Mouse (Mus musculus) erythroblast, embryonic 14.5 days (primary cell): ENCODE results near the gene Kdm5a. TPM values are rescaled to one million over a fixed set of nuclear protein-coding genes. Genes with fewer than 3 reads are reported as not detected.

Source experiments
- H3K27me3 ChIP-seq: 2 replicates; pipeline ENCODE4 v1.6.1; 2012; ENCODE audit warnings: inconsistent platforms; ENCODE audit not compliant: control insufficient read depth
- H3K36me3 ChIP-seq: 2 replicates; pipeline ENCODE4 v1.6.1; 2012; ENCODE audit warnings: mild to moderate bottlenecking, inconsistent platforms; ENCODE audit not compliant: control insufficient read depth
- H3K4me1 ChIP-seq: 2 replicates; pipeline ENCODE4 v1.6.1; 2012; ENCODE audit warnings: inconsistent platforms; ENCODE audit not compliant: control insufficient read depth
- H3K4me3 ChIP-seq: replicated peaks from 2 replicates; pipeline ENCODE3; 2012; ENCODE audit warnings: moderate library complexity, mild to moderate bottlenecking, inconsistent platforms
- H3K9me3 ChIP-seq: 2 replicates; pipeline ENCODE4 v1.6.1; 2012; ENCODE audit warnings: low read length, inconsistent platforms, mixed read lengths; ENCODE audit not compliant: control insufficient read depth
- GATA1 ChIP-seq: IDR thresholded peaks from 2 replicates; pipeline ENCODE4 v1.6.1; 2012; ENCODE audit warnings: low read length, inconsistent platforms, mixed read lengths
- TAL1 ChIP-seq: IDR thresholded peaks from 3 replicates; pipeline ENCODE4 v1.6.1; 2012; ENCODE audit warnings: low read length, inconsistent platforms, mixed read lengths
- polyA plus RNA-seq: library from polyadenylated mRNA; stranded (reverse); fragments of >175 nt; gene quantifications from 2 replicates; pipeline ENCODE4 v1.2.3, GENCODE M21; 2012

Kdm5a gene
- polyA plus RNA-seq, 1 experiment = 0.52 TPM

- no peaks in the 10 kb centered on the region for H3K9me3 ChIP-seq
- peaks cover 13% of the 10 kb centered on the region for H3K27me3 ChIP-seq
- H3K4me1 ChIP-seq = peaks cover 42% of the 10 kb centered on the region
- no peak overlapping the region for H3K4me3 ChIP-seq
- TF ChIP-seq TAL1 = no peak
- peaks cover 10% of the 10 kb centered on the region for H3K36me3 ChIP-seq
Measured at GRCm38 (mm10) chr6:120466609-120467329, 102.8 kb downstream of the Kdm5a start.

DNA sequence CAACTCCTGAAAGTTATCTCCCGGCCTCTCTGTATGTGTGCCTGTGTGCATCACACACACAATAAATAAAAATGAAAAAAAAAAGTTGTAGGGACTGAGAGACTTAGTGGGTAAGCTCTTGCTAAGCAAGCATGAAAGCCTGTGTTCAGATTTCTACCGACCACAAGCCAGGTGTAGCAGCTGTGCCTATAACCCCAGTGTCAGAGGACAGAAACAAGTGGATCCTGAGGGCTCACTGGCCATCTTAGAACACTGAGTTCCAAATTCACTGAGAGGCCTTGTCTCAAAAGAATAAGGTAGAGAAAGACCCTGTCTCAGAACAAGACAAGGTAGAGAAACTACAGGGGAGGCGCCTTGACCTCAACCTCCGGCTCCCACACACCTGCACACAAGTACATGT is 104.3 kb downstream of the Kdm5a start:
- Histone ChIP-seq H3K4me3 (no peak overlapping the region), H3K27me3 (peaks cover under 1% of the 10 kb centered on the region; the same call in 1 of the 2 replicates), H3K4me1 (peaks cover 39% of the 10 kb centered on the region), H3K9me3 (no peaks in the 10 kb centered on the region), H3K36me3 (peaks cover 12% of the 10 kb centered on the region)
- TF ChIP-seq TAL1 = no peak
- TF ChIP-seq GATA1 = no peak

DNA sequence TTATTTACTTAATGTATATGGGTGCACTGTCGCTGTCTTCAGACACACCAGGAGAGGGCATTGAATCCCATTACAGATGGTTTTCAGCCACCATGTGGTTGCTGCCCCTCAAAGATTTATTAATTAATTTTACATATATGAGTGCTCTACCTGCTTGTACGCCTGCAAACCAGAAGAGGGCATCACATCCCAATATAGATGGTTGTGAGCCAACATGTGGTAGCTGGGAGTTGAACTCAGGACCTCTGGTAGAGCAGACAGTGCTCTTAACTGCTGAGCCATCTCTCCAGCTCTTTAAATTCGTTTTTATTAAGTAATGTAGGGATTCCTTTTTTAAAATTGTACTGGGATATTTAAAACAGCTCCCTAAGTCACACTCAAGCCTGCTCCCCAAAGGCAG is 105.3 kb downstream of the Kdm5a start:
- Histone ChIP-seq H3K9me3 (no peaks in the 10 kb centered on the region), H3K4me3 (no peak overlapping the region), H3K36me3 (peaks cover 22% of the 10 kb centered on the region), H3K4me1 (peaks cover 32% of the 10 kb centered on the region), H3K27me3 (no peaks in the 10 kb centered on the region)
- TF ChIP-seq GATA1 (no peak), TAL1 (no peak)

GRCm38 (mm10) chr6:120469770-120470169 is 105.8 kb downstream of the Kdm5a start:
- H3K27me3 ChIP-seq = no peaks in the 10 kb centered on the region
- H3K4me1 ChIP-seq = peaks cover 27% of the 10 kb centered on the region
- no peaks in the 10 kb centered on the region for H3K9me3 ChIP-seq
- no peak overlapping the region for H3K4me3 ChIP-seq
- TF ChIP-seq TAL1 = no peak
- TF ChIP-seq GATA1 = no peak
- peaks cover 25% of the 10 kb centered on the region for H3K36me3 ChIP-seq

GRCm38 (mm10) chr6:120470666-120471065 is 106.7 kb downstream of the Kdm5a start:
- peaks cover 32% of the 10 kb centered on the region for H3K36me3 ChIP-seq
- peaks cover 19% of the 10 kb centered on the region for H3K4me1 ChIP-seq
- no peaks in the 10 kb centered on the region for H3K9me3 ChIP-seq
- TF ChIP-seq GATA1 = no peak
- TF ChIP-seq TAL1 = no peak
- H3K27me3 ChIP-seq = no peaks in the 10 kb centered on the region
- H3K4me3 ChIP-seq = no peak overlapping the region

DNA sequence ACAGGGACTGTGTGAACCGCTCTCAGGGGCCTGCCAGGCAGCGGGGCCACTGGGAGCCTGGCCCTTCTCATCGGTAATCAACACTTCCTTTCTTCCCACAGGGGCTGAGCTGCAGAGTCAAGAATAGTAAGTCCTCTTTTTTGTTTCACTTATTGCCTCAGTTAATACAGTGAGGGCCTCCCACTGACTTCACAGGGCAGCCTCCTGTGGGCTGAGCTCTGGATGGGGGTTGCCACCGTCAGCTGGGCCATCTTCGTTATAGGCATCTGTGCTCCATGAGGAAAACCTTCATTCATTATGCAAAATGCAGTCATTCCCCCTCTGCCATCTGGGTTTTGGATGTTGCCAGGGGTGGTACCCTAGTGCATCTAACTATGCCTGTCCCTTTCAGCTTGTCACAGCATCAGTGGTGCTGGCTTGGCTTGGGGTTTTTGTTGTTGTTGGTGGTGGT is 108.1 kb downstream of the Kdm5a start:
- peaks cover 8% of the 10 kb centered on the region for H3K4me1 ChIP-seq
- no peak for TF ChIP-seq GATA1
- TF ChIP-seq TAL1 = no peak
- H3K27me3 ChIP-seq = no peaks in the 10 kb centered on the region
- no peak overlapping the region for H3K4me3 ChIP-seq
- no peaks in the 10 kb centered on the region for H3K9me3 ChIP-seq
- peaks cover 37% of the 10 kb centered on the region for H3K36me3 ChIP-seq

- Histone ChIP-seq H3K4me3 (no peak overlapping the region), H3K27me3 (no peaks in the 10 kb centered on the region), H3K4me1 (peaks cover 5% of the 10 kb centered on the region), H3K9me3 (no peaks in the 10 kb centered on the region), H3K36me3 (peaks cover 42% of the 10 kb centered on the region)
- TF ChIP-seq GATA1 = no peak
- no peak for TF ChIP-seq TAL1
Measured at GRCm38 (mm10) chr6:120472455-120473140, 108.7 kb downstream of the Kdm5a start.

- Histone ChIP-seq H3K27me3 (no peaks in the 10 kb centered on the region), H3K36me3 (peaks cover 50% of the 10 kb centered on the region), H3K4me3 (no peak overlapping the region), H3K9me3 (no peaks in the 10 kb centered on the region), H3K4me1 (peaks cover 7% of the 10 kb centered on the region)
- TF ChIP-seq TAL1 (no peak), GATA1 (no peak)
Measured at GRCm38 (mm10) chr6:120473427-120473826, 109.5 kb downstream of the Kdm5a start.

DNA sequence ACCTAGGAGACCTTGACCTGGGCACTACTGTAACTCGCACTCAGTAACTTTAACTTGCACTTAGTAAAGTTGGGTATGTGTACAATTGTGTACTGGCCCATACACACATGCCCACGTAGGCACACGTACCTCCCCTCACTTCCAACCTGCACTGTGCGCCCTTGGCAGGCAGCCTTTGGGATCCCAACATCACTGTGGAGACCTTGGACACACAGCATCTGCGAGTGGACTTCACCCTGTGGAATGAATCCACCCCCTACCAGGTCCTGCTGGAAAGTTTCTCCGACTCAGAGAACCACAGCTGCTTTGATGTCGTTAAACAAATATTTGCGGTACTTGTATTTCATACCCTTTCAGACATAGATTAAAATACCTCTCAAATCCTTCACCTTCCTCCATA is 111.4 kb downstream of the Kdm5a start:
- Histone ChIP-seq H3K27me3 (no peaks in the 10 kb centered on the region), H3K4me1 (peaks cover 7% of the 10 kb centered on the region), H3K36me3 (peaks cover 69% of the 10 kb centered on the region), H3K9me3 (no peaks in the 10 kb centered on the region), H3K4me3 (no peak overlapping the region)
- TF ChIP-seq TAL1 (no peak), GATA1 (no peak)
